Mouse (Mus musculus) adrenal gland, postnatal 14 days (tissue): Measurements from ENCODE around the gene Atf6. TPM values are rescaled to one million over a fixed set of nuclear protein-coding genes. Genes with fewer than 3 reads are reported as not detected.

Experiments
- DNase-seq: peaks from one replicate; pipeline ENCODE4 v3.0.0; 2021; ENCODE audit warnings: mixed read lengths
- total RNA-seq: library from RNA; stranded (reverse); gene quantifications from 2 replicates; pipeline ENCODE4 v1.2.3, GENCODE M21; 2021

The Atf6 gene
- total RNA-seq, 1 experiment from 2014 or later, result 31.5 TPM

DNA sequence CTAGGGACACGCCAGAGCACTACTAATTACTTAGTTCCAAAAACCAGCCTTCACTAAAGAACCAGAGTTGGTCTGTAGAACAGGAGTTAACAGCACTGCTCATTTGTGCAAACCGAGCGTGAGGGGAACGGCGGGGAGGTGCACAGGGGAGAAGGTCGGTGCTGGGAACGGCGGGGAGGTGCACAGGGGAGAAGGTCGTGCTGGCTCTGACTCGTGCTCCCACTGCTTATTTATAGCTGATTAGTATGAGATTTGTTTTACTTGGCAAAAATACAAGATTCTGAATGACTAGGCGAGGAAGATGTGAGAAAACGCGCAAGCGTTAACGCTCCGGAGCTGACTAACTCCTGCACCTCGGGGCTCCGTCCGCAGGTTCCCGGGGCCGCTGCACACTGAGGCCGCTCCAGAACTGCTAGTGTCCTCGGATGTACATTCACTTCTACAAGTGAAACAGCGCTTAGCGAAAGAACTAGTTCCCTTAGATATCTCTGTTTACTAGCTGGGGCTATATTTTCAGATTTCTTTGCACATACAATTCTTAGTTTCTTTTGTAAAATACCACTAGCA is 96.1 kb downstream of the Atf6 start:
- peak; percentile 79 for DNase-seq

DNA sequence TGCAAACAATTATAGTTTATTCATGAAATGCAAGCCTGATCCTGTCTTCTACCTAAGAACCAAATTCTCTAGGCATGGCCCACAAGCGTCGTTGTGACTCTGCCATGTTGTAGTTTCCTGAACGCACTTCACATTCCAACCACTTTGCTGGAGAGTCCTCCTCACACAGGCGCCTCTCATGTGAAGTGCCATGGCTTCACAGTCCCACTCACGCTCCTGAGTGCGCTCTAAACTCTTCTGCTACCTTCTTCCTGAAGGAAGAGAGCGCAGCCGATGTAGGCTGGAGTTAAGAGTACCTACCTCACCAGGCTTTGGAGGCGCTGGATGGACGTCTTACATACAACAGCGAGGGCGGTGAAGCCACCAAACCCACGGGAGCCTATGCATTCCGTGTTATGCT is 96.9 kb downstream of the Atf6 start:
- no peak for DNase-seq

DNA sequence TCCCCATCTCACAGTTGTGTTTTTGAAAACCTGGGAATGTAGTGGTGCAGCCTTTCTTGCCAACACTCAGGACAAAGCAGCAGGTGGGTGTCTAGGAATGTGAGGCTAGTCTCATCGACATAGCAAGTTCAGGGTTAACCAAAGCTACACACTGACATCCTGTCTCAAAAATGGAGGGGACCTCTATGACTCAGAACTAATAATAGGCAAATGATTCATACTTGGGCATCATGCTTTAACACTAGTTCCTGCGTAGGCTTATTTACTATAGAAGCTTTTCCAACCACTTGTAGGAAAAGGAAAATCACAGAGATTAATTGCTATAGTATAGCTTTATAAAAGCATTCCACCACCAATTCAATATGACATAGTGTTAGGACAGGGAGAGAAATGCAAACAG is 100.6 kb downstream of the Atf6 start:
- DNase-seq, result no peak

DNA sequence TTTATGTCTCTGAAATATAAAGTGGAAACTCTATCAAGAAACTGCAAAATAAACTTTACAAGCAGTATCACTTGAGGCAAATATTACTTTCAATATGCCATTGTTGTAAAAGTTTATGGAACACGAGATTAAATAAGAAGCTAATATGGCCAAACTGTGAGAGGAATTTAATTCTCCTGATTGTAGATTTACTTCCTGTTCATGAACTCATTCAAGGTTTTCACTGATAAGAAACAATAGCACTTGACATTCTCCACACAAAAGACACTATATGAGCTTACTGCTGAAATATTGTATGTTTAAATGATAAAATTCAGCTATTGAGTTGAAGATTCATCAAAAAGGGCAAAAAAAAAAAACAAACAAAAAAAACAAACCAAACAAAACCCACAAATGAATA is 102.8 kb downstream of the Atf6 start:
- no peak for DNase-seq

DNA sequence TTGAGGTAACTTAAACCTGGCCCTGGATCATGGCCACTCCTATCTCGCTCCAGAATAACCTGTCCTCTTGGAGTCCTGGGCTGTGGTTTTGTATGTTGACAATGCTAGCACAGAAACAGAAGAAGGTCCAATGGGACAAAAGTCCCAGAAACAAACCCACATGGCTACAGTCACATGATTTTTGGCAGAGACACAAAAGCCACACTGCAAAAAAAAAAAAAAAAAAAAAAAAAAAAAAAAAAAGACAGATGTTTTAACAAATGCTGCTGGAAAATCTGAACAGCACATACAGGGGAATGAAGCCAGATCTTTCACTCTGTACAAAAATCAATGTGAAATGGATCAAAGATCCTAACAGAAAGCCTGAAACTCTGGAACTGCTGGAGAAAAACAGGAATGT is 105.9 kb downstream of the Atf6 start:
- DNase-seq, result no peak

DNA sequence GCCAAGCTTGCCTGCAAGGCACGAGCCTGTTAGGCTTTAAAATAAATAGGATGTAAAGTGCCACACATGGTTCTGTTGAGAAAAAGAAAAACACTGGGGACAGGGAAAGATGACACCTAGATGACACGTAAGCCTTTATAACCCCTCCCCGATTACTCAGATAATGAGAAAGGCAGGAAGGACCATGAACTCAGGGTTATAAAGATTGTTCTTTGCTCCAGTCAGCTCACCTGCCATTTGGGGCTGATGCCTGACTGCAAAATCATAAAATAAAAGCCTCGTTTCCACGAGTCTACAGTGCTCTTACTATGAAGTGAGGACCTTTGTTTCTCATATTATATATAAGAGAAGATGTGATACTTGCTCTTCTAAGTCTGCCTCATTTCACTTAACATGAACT is 114.0 kb downstream of the Atf6 start:
- DNase-seq, result no peak

DNA sequence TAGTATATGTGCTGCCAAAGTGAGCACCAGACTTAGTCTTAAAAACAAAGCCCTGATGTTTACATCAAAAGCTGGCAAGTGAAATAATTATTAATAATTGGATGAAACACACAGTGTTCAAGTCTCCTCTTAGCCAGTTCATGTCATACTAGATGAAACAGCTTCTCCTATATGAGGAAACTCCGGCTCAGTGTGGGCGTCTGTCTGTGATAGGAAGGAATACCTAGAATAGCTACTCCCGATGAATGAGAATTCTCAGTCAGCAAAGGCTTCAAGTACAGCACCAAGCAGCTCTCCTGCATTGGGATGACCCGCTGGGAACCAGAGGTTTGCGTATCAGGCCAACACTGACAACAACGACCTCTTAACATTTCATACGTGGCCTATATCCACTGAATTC is 115.8 kb downstream of the Atf6 start:
- DNase-seq, result no peak

DNA sequence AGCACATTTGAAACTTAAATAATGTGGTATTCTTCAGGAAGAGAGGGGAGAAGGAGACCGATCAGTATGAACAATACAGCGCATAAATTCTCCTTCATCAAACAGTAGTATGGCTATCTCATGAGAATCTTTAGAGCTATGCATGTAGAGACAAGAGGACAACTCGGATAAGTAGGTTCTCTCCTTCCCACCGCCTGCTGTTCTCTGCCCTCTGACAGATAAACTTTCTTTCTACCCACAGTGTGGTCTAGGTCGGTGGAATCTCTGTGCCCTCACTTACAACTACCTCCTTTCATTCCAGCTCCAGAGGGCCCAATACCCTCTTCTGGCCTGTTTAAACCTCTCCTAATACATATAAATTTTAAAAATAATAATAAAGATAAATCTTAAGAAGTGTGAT is 121.0 kb downstream of the Atf6 start:
- no peak for DNase-seq

DNA sequence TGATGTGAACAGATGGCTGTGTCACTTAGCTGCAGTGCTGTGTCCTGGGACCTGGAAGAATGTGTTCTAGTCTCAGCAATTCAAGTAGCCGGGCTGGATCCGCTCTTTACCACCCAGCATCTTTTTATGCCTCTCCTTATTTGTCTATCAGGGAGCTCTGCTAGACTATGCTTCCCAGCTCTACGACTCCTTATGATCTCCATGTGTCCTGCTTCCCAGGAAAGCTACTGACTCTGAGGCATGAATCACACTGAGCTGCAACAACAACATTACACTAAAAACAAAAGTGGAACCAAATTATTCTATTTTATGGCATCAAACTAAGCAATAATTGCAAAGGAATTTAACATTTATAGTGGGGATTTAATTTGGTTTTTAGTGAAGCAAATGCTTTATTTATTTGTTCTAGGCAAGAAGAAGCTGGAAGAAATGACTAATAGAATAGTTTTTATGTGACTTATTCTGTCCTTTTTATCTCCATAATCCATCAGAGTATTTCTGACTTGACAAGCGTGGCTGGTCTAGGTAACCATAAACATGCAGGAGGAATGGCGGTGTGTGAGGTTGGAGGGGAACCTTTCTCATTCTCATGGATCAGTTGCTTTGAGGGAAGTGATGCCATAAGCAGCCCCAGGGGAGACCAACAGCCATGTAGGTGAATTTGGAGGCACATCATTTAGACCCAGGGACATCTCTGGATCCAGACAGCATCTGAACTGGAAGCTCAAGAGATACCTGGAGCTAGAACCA is 125.9 kb downstream of the Atf6 start:
- DNase-seq, result no peak

DNA sequence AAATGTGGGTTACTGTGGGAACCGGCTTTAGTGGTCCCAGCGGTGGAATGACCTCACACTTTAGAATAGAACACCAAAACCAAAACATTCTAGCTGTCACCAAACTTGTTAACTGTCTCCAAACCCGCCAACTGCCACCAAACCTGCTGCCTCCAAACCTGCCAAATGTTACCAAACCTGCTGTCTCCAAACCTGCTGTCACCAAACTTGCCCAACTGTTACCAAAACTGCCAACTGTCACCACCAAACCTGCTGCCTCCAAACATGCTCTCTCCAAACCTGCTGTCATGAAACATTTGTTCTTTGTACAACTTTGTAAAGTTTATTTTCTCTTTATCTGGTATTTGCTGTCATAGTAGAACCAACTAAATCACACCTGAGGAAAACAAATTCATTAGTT is 132.7 kb downstream of the Atf6 start:
- DNase-seq, result no peak

DNA sequence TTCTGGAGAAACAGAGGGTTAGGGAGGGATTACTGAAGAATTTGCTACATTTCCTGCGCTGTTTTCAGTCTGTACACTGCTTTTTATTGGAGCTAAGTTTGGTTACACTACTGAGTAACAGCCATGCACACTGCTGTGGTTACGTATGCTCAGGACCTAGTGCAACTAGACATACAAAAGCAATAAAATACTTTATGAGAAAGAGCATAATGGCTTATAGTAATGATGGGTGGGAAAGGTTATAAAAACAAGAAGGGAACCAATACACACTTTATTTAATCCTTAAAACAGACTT is 135.0 kb downstream of the Atf6 start:
- no peak for DNase-seq

DNA sequence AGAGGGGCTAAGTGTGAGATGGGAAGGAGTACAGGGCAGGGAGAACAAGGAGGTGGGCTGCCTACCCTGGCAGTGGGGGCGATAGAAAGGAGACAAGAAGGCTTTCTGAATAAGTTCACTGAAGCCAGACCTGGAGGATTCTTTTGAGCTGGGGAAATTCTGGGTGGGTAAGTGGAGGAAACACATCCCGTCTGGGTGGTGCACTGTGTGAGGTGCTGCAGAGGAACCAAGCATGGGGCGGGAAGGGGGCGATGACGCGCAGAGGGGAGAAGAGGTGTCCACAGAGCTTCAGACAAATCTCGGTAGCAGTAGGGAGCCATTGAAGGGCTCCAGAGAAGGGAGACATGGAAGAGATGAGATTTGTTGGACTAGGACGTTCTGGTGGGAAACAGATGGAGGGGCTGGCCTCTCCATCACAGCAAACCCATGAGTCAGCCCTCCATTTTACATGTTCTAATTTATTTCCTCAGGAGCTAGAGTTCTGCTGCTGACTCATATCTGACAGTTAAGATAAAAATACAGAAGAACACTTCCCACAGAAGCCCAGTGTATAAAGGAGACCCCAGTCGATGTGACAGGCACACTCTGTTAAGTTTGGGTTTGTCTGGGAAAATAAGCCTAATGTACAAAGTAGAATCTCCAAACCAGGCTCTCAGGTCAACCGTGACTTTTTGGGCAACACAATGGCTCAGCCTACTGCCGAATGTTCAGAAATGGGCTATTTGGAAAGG is 135.5 kb downstream of the Atf6 start:
- DNase-seq, result no peak

DNA sequence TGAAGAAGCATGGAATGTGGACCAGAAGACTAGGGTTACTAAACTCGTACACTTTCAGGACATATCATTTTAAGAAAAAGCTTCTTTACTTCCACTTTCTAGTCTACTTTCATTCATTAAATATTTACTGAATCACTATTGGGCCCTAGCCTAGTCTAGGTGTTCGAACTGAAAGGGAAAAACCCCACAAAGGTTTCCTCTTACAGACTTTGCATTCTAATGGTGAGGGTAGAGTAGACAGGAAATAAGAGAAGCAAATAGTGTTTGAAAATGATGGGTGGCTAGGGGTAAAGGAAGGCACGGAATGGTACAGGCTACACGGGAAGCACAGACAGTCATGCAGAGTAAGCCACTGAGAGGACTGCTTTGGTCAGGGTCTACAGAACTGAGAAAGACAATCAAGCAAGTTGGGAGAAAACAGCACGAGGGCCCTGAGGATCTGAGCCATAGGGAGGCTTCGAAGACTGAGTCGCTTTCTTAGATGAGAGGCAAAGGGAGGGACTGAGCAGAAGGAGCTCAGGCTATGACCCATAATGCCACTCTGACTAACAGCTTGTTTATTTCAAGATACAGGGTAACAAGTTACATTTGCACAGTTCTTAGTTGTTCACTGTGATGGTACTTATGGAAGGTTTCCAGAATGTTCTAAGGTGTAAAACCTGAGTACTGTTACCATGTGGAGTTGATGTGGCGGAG is 138.2 kb downstream of the Atf6 start:
- DNase-seq, result no peak

DNA sequence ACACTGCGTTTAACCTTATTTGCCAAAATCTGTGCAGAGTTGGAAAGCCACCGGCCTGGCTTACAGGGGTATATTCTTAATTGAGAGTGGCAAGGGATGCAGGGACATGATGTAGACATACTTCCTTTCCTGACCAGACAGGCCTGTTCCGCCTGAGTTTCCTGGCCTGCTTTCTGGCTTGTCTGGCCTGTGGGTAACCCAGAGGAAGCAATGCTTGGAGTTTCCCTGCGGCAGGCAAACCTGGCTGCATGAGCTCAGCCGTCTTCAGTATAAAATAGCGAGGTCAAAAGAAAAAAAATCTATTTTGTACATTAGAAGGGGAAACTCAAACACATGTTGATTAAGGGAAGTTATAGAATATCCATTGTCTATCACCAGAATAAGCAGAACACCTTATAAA is 139.0 kb downstream of the Atf6 start:
- DNase-seq, result peak; percentile 31

DNA sequence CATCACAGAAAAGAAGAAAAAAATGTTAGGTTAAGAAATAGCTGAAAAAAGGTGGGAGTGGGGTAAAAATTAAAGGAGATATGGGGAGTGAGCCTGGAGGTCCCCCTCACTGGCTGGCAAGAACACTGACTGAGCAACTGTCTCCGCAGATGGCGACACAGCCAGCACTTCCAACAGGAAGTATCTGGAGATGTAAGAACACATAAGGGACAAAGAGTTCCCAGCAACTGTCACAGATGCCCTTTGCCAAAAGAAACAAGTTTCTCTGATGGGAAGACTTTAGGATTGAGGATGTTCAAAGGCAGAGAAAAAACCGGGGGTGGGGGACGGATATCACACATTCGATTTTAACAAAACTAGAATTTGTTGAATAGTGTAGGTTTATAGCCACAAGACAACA is 146.0 kb downstream of the Atf6 start:
- DNase-seq, result peak; percentile 17

DNA sequence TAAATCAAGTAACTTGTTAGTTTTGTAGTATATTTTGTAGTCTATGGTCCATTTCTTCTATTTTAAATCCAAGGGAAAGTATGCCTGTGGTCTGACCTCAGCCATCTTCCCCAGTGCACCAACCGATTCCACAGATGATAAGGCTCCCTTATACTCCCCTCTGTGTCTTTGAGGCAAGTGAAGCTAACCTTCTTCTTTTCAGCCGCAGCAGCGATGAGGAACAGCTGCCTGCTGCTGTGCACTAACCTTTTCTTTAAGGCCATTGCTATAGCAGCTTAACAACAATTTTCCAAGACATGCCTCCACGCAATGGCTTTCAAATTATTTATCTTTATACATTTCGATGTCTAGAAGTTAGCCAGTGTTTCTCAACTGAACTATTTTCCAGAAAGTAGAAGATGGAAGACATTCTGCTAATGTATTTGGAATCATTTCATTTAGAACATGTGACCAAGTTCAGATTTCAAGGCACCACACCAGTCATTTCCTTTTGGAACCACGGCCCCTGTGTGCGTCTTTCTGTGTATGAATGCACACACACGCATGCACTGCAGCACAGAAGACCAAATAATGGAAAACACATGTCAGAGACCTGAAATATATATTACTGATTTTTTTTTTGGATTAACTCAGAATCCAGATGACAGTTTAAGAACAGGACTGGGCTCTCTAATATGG is 149.3 kb downstream of the Atf6 start:
- DNase-seq, result no peak

DNA sequence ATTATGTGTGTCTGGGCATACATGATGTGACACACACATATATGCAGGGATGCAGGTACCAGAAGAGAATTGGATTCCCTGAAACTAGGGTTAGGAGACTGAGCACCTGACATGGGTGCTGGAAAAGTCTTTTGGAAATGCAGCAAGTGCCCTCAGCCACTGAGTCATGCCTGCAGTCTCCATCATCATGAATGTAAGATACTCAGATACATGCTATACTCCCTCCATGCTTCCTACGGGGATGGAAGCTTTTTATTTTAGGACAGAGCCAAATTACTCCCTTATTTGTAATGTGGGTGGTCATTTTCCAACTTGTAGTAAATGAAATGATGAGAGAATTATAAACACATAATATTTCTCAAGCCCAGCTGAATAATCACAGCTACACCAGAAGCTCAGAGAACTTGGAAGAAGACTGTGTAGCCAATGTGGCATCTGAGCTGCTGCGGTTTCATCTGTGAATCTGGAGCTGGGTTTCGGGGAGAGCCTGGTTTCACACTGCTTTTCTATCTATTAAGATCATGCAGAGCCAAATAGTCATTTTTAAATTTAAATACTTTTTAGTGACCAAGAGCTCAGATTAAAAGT is 150.2 kb downstream of the Atf6 start:
- no peak for DNase-seq

DNA sequence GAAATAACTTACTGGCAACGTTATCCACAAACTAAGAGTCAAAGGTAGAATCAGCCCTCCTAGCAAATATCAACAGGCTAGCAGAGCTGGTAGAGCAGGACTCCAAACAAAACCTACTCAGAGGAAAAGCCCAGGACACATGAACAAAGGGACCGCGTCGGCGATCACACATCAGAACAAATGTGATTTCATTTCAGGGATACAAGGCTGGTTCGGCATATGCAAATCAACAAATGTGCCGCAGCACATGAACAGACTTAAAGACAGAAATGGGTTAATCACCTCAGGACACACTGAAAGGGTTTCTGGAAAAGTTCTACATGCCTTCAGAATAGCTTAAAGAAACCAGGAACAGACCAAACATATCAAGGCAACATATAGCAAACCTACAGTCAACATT is 155.8 kb downstream of the Atf6 start:
- DNase-seq, result no peak

DNA sequence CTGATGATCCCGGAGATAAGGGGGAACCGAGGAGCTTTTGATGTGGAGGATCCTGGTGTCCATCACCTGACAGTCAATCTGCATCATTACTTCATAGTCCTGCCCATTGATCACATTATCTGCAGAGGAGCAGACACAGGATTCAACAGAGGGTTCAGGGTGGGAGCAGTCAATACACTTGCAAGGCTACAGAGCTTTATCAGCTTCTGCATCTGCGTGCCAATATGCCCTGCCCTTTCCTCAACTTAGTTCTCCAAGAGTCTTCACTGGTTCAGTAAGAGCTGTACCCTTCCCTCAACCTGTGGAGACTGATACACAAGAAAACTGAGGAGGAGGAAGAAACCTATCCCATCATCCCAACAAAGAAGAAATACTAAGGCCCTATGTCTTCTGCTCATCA is 157.6 kb downstream of the Atf6 start:
- no peak for DNase-seq

DNA sequence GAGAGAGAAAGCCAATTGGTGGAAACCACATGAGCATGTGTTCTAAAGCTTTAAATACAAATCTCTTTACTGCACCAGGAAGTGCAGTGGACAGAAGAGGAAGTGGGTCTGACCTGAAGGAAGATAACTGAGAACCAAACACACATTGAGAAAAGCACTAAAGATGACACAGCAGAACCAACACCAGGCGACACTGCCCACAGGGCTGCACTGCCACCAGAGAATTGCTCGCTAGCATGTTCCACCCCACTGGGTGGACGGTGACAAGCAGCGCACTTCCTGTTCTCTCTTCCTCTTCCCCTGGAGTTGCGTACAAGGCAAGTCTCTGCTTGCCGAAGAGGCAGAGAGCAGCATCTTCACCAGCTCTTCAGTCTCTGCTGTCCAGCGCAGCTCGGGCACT is 158.1 kb downstream of the Atf6 start:
- peak; percentile 22 for DNase-seq

DNA sequence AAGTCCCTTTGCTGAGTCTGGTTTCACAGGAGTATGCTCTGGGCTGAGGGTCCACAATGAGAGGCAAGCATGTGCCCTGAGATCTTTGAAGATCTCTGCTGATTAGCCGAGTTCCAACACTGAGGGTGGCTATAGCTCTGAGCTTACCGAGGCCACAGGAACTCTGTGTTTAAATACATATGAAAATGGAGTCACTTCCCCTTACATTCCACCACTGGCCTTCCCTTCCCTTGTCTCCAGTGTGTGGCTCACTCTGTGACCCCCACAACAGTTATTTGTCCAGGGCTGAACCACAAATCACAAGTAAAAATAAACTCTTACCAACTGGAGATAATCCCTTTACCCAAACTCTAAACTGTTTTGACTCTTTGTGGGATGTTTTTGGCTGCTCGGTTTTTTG is 158.5 kb downstream of the Atf6 start:
- no peak for DNase-seq

DNA sequence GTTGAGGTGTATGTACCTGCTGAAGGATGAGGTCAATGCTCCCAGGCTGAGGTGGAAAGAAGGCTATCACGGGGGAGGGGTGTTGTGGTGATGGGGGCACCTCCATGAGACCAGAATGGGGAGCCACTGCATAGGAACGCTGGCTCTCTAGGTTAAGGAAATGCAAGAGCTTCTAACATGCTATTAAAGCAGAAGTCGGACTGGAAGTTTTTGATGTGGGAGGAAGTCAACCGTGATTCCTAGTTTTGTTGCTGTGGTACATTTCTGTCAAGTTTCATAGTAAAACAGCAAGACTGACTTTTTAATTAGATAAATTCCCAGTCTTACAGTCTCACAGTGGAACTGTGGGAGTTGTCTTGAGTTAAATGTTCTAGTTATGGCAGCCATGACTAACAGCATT is 161.5 kb downstream of the Atf6 start:
- no peak for DNase-seq
